Mouse (Mus musculus) NIH3T3 (cell line): ENCODE data around the gene Ptch1.

ENCODE experiments used
- DNase-seq: peaks from one replicate; pipeline ENCODE4 v3.0.0-alpha.2; 2012; ENCODE audit warnings: low read depth

Gene Ptch1

GRCm38 (mm10) chr13:63499489-63499888 is 73.9 kb downstream of the Ptch1 start:
- DNase-seq, result no peak

GRCm38 (mm10) chr13:63496646-63497582 is 76.5 kb downstream of the Ptch1 start, which contains the start of gene Fancc:
Gene Fancc, minus strand, starts transcription at chr13:63497278.
- DNase-seq, result no peak

GRCm38 (mm10) chr13:63487707-63488042 is 85.7 kb downstream of the Ptch1 start:
- no peak for DNase-seq

GRCm38 (mm10) chr13:63486791-63487706 is 86.3 kb downstream of the Ptch1 start:
- no peak for DNase-seq

- DNase-seq, result no peak
Measured at GRCm38 (mm10) chr13:63475356-63475755, 98.0 kb downstream of the Ptch1 start.
